Comparison of ENCODE assay signal across 9 mouse cellular contexts in genomic region chr9:47153471-47153870, GRCm38 (mm10).
"Had no signal": no experiment of that assay in that cellular context is flagged by ENCODE, and none has a peak within 500 bp of the region (broad histone marks: within the 10 kb centered on the region; RNA-seq: fewer than 3 reads in every experiment).

No protein-coding gene starts in this region.

- DNase-seq: kidney, postnatal 10 days; layer of hippocampus, postnatal 36 days; liver; lung, adult 18-20 months; lung, postnatal 10 days; lung, postnatal 36 days; midbrain, embryonic 14.5 days; thymus, adult 18-20 months; thymus, postnatal 36 days had no signal
